Mouse (Mus musculus): ENCODE data around the gene Ear10. TPM values are rescaled to one million over a fixed set of nuclear protein-coding genes. Genes with fewer than 3 reads are reported as not detected.
"Not testable (repeated sequence)": the region's sequence is repeated elsewhere in the genome, so short reads cannot be mapped to it uniquely, and the experiment has no call there.

Gene Ear10
- polyA plus RNA-seq, 1 experiment from 2014 or later: not detected

- ATAC-seq (ENCODE audit: low FRiP score); H3K4me1 ChIP-seq; H3K27ac ChIP-seq; H3K4me2 ChIP-seq; H3K9ac ChIP-seq; H3K4me3 ChIP-seq (replicated peaks); H3K27me3 ChIP-seq; H3K36me3 ChIP-seq (replicated peaks); H3K9me3 ChIP-seq: not testable (repeated sequence)
- WGBS: 83% methylated on average over 5 of the region's 5 CpGs
Measured at GRCm38 (mm10) chr14:43879966-43880545, 43.3 kb downstream of the Ear10 start.

GRCm38 (mm10) chr14:43877789-43878188 lies 45.6 kb downstream of the Ear10 start:
- WGBS: 41% methylated on average over 1 of the region's 2 CpGs
- not testable (repeated sequence) for H3K4me3 ChIP-seq (replicated peaks); H3K27me3 ChIP-seq; H3K36me3 ChIP-seq (replicated peaks); H3K9ac ChIP-seq; H3K9me3 ChIP-seq; ATAC-seq (ENCODE audit: low FRiP score); H3K27ac ChIP-seq; H3K4me2 ChIP-seq; H3K4me1 ChIP-seq

- 94% methylated on average over 3 of the region's 3 CpGs for WGBS
Measured at GRCm38 (mm10) chr14:43875417-43875816, 47.9 kb downstream of the Ear10 start, which contains the start of gene Ear1. Ear1 (minus strand) TSS chr14:43875517.

GRCm38 (mm10) chr14:43874862-43875261 lies 48.5 kb downstream of the Ear10 start:
- H3K27ac ChIP-seq; ATAC-seq (ENCODE audit: low FRiP score); H3K9me3 ChIP-seq: not testable (repeated sequence)

More at GRCm38 (mm10) chr14:43875417-43875816, 47.9 kb downstream of the Ear10 start, which contains the start of gene Ear1:
- H3K9me3 ChIP-seq; H3K4me2 ChIP-seq; ATAC-seq (ENCODE audit: low FRiP score); H3K9ac ChIP-seq; H3K4me1 ChIP-seq; H3K36me3 ChIP-seq (replicated peaks); H3K27ac ChIP-seq; H3K27me3 ChIP-seq; H3K4me3 ChIP-seq (replicated peaks): not testable (repeated sequence)

More at GRCm38 (mm10) chr14:43874862-43875261, 48.5 kb downstream of the Ear10 start:
- H3K36me3 ChIP-seq (replicated peaks); H3K4me1 ChIP-seq; H3K4me2 ChIP-seq; H3K9ac ChIP-seq; H3K27me3 ChIP-seq; H3K4me3 ChIP-seq (replicated peaks): not testable (repeated sequence)
- 92% methylated on average over 3 of the region's 3 CpGs for WGBS

Other genes starting within 250 kb of the Ear10 start
- not detected in 2 replicates for gene Gm8165, start 246.4 kb downstream of the Ear10 start, polyA plus RNA-seq (2016; fragmentation: Nextera tagmentation; extraction: Ambion mirVana)
- 2.6 TPM in 2 replicates for gene Gm7324, start 225.7 kb downstream of the Ear10 start, polyA plus RNA-seq (2016; fragmentation: Nextera tagmentation; extraction: Ambion mirVana)
- gene Gm16506, start 196.1 kb downstream of the Ear10 start, polyA plus RNA-seq (2016; fragmentation: Nextera tagmentation; extraction: Ambion mirVana): not detected in 2 replicates
- not detected in 2 replicates for gene Gm6526, start 175.7 kb downstream of the Ear10 start, polyA plus RNA-seq (2016; fragmentation: Nextera tagmentation; extraction: Ambion mirVana)
- gene Gm8180, start 138.8 kb downstream of the Ear10 start, polyA plus RNA-seq (2016; fragmentation: Nextera tagmentation; extraction: Ambion mirVana): not detected in 2 replicates
- not detected in 2 replicates for gene Ear1, start 48.0 kb downstream of the Ear10 start, polyA plus RNA-seq (2016; fragmentation: Nextera tagmentation; extraction: Ambion mirVana)
- gene Gm8113, start 1.8 kb upstream of the Ear10 start, polyA plus RNA-seq (2016; fragmentation: Nextera tagmentation; extraction: Ambion mirVana): 6.6 TPM in 2 replicates
- gene Ang5, start 33.5 kb upstream of the Ear10 start, polyA plus RNA-seq (2016; fragmentation: Nextera tagmentation; extraction: Ambion mirVana): not detected in 2 replicates
- not detected in 2 replicates for gene Ang6, start 78.7 kb upstream of the Ear10 start, polyA plus RNA-seq (2016; fragmentation: Nextera tagmentation; extraction: Ambion mirVana)
- gene Ear2, start 179.1 kb upstream of the Ear10 start, polyA plus RNA-seq (2016; fragmentation: Nextera tagmentation; extraction: Ambion mirVana): not detected in 2 replicates
- not detected in 2 replicates for gene Gm3327, start 200.3 kb upstream of the Ear10 start, polyA plus RNA-seq (2016; fragmentation: Nextera tagmentation; extraction: Ambion mirVana)

All from forebrain, embryonic 12.5 days (tissue).